Mouse (Mus musculus): ENCODE measurements at regions not wholly inside any gene's neighbourhood (a gene's known extent, or its start where the extent isn't known, plus 50 kb on each side); places are given as distances from the start of the nearest gene placed in this dataset.

GRCm38 (mm10) chr1:119279261-119279660 lies 142.8 kb downstream of the Inhbb start:
- 83% methylated on average over 3 of the region's 3 CpGs for WGBS
- no peaks in the 10 kb centered on the region for H3K4me1 ChIP-seq (ENCODE audit: control insufficient read depth, insufficient read depth, low read length)
- no peaks in the 10 kb centered on the region for H3K36me3 ChIP-seq (ENCODE audit: control insufficient read depth, insufficient read depth, low read length)
- H3K9me3 ChIP-seq (ENCODE audit: control insufficient read depth, low read length) = no peaks in the 10 kb centered on the region
- H3K9ac ChIP-seq (replicated peaks; ENCODE audit: low read depth, low read length) = no peak overlapping the region
- no peaks in the 10 kb centered on the region for H3K27me3 ChIP-seq (ENCODE audit: control insufficient read depth, insufficient read depth, low read length)
- ATAC-seq (ENCODE audit: low read depth) = no peak
- no peak overlapping the region for H3K4me2 ChIP-seq (ENCODE audit: low read depth, low read length)
- no peak overlapping the region for H3K27ac ChIP-seq (ENCODE audit: low read depth, low read length)
- no peak overlapping the region for H3K4me3 ChIP-seq (ENCODE audit: low read depth, low read length)

GRCm38 (mm10) chr1:119278528-119279201 lies 143.4 kb downstream of the Inhbb start:
- WGBS = 86% methylated on average over 8 of the region's 8 CpGs
- no peak for ATAC-seq (ENCODE audit: low read depth)
- H3K4me3 ChIP-seq (ENCODE audit: low read depth, low read length) = no peak overlapping the region

DNA sequence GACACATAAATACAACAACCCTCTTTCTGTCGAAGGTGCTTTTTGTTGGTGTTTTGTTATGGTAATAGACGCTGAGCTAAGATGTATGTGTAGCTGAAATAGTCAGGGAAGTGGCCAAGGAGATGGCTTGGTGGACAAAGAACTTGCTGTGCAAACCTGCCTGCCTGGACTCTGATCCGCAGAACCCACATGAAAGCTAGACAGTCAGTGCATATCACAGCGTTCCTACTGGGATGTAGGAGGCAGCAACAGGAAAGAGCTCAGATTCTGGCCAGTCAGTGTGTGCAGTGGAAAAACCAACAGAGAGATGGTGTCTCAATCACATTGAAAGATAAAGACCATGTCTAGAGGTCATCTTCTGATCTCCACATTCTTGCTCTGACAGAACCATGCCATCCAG lies 144.1 kb downstream of the Inhbb start:
- Histone ChIP-seq H3K4me3 (ENCODE audit: low read depth, low read length) (no peak overlapping the region), H3K4me2 (ENCODE audit: low read depth, low read length) (no peak overlapping the region), H3K27ac (ENCODE audit: low read depth, low read length) (no peak overlapping the region), H3K36me3 (ENCODE audit: control insufficient read depth, insufficient read depth, low read length) (no peaks in the 10 kb centered on the region), H3K27me3 (ENCODE audit: control insufficient read depth, insufficient read depth, low read length) (no peaks in the 10 kb centered on the region), H3K4me1 (ENCODE audit: control insufficient read depth, insufficient read depth, low read length) (no peaks in the 10 kb centered on the region), H3K9ac (replicated peaks; ENCODE audit: low read depth, low read length) (no peak overlapping the region), H3K9me3 (ENCODE audit: control insufficient read depth, low read length) (no peaks in the 10 kb centered on the region)
- no peak for ATAC-seq (ENCODE audit: low read depth)
- WGBS = 69% methylated on average over 4 of the region's 4 CpGs

More at GRCm38 (mm10) chr1:119278528-119279201, 143.4 kb downstream of the Inhbb start:
- H3K9me3 ChIP-seq (ENCODE audit: control insufficient read depth, low read length) = no peaks in the 10 kb centered on the region
- H3K4me2 ChIP-seq (ENCODE audit: low read depth, low read length) = no peak overlapping the region
- no peak overlapping the region for H3K27ac ChIP-seq (ENCODE audit: low read depth, low read length)
- H3K36me3 ChIP-seq (ENCODE audit: control insufficient read depth, insufficient read depth, low read length) = no peaks in the 10 kb centered on the region
- H3K4me1 ChIP-seq (ENCODE audit: control insufficient read depth, insufficient read depth, low read length) = no peaks in the 10 kb centered on the region
- H3K9ac ChIP-seq (replicated peaks; ENCODE audit: low read depth, low read length) = no peak overlapping the region
- H3K27me3 ChIP-seq (ENCODE audit: control insufficient read depth, insufficient read depth, low read length) = no peaks in the 10 kb centered on the region

- Histone ChIP-seq H3K4me2 (ENCODE audit: low read depth, low read length) (no peak overlapping the region), H3K9me3 (ENCODE audit: control insufficient read depth, low read length) (0 out of 2 replicates have a peak, but pooled peaks cover 3% of the 10 kb centered on the region), H3K27ac (ENCODE audit: low read depth, low read length) (no peak overlapping the region), H3K27me3 (ENCODE audit: control insufficient read depth, insufficient read depth, low read length) (no peaks in the 10 kb centered on the region), H3K4me1 (ENCODE audit: control insufficient read depth, insufficient read depth, low read length) (no peaks in the 10 kb centered on the region), H3K9ac (replicated peaks; ENCODE audit: low read depth, low read length) (no peak overlapping the region), H3K36me3 (ENCODE audit: control insufficient read depth, insufficient read depth, low read length) (no peaks in the 10 kb centered on the region), H3K4me3 (ENCODE audit: low read depth, low read length) (no peak overlapping the region)
- 0 out of 2 replicates have a peak, but pooled peaks have one; percentile 38 for ATAC-seq (ENCODE audit: low read depth)
- 89% methylated on average over 5 of the region's 5 CpGs for WGBS
Observed at GRCm38 (mm10) chr1:119266013-119266412, 156.0 kb downstream of the Inhbb start.

- Histone ChIP-seq H3K9ac (replicated peaks; ENCODE audit: low read depth, low read length) (no peak overlapping the region), H3K9me3 (ENCODE audit: control insufficient read depth, low read length) (0 out of 2 replicates have a peak, but pooled peaks cover 3% of the 10 kb centered on the region), H3K36me3 (ENCODE audit: control insufficient read depth, insufficient read depth, low read length) (no peaks in the 10 kb centered on the region), H3K27me3 (ENCODE audit: control insufficient read depth, insufficient read depth, low read length) (no peaks in the 10 kb centered on the region), H3K4me3 (ENCODE audit: low read depth, low read length) (no peak overlapping the region), H3K27ac (ENCODE audit: low read depth, low read length) (no peak overlapping the region), H3K4me2 (ENCODE audit: low read depth, low read length) (no peak overlapping the region), H3K4me1 (ENCODE audit: control insufficient read depth, insufficient read depth, low read length) (no peaks in the 10 kb centered on the region)
- ATAC-seq (ENCODE audit: low read depth) = peak; percentile 49; the same call in 1 of the 2 replicates
- 53% methylated on average over 10 of the region's 10 CpGs for WGBS
Observed at GRCm38 (mm10) chr1:119265192-119265891, 156.7 kb downstream of the Inhbb start.

- Histone ChIP-seq H3K4me1 (ENCODE audit: control insufficient read depth, insufficient read depth, low read length) (no peaks in the 10 kb centered on the region), H3K4me2 (ENCODE audit: low read depth, low read length) (no peak overlapping the region), H3K4me3 (ENCODE audit: low read depth, low read length) (no peak overlapping the region), H3K9ac (replicated peaks; ENCODE audit: low read depth, low read length) (no peak overlapping the region), H3K9me3 (ENCODE audit: control insufficient read depth, low read length) (0 out of 2 replicates have a peak, but pooled peaks cover 3% of the 10 kb centered on the region), H3K36me3 (ENCODE audit: control insufficient read depth, insufficient read depth, low read length) (no peaks in the 10 kb centered on the region), H3K27me3 (ENCODE audit: control insufficient read depth, insufficient read depth, low read length) (no peaks in the 10 kb centered on the region), H3K27ac (ENCODE audit: low read depth, low read length) (no peak overlapping the region)
- no peak for ATAC-seq (ENCODE audit: low read depth)
- 80% methylated on average over 9 of the region's 9 CpGs for WGBS
Observed at GRCm38 (mm10) chr1:119259455-119259854, 162.6 kb downstream of the Inhbb start.

DNA sequence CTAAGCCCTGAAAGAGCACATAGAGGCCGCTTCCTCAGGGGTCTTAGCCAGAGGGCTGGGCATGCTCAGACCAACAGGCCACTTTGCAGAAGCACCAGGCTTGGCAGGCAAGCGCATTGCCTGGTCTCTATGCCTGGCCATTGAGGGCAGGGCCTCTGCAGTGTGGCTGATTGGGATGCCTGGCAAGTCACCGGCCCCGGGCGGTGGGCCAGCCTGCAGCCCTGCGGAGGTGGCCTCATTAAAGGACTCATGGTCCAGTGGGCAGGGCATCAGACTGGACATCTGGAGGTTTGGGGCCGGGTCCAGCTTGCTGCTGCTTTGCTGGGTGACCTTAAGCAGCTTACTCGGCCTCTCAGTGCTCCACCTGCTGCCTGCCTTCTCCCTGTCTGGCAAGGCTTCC lies 165.3 kb downstream of the Inhbb start:
- Histone ChIP-seq H3K27ac (ENCODE audit: low read depth, low read length) (no peak overlapping the region), H3K4me2 (ENCODE audit: low read depth, low read length) (no peak overlapping the region), H3K36me3 (ENCODE audit: control insufficient read depth, insufficient read depth, low read length) (no peaks in the 10 kb centered on the region), H3K4me1 (ENCODE audit: control insufficient read depth, insufficient read depth, low read length) (no peaks in the 10 kb centered on the region), H3K4me3 (ENCODE audit: low read depth, low read length) (no peak overlapping the region), H3K27me3 (ENCODE audit: control insufficient read depth, insufficient read depth, low read length) (no peaks in the 10 kb centered on the region), H3K9ac (replicated peaks; ENCODE audit: low read depth, low read length) (no peak overlapping the region), H3K9me3 (ENCODE audit: control insufficient read depth, low read length) (0 out of 2 replicates have a peak, but pooled peaks cover under 1% of the 10 kb centered on the region)
- peak; percentile 56; the same call in 1 of the 2 replicates for ATAC-seq (ENCODE audit: low read depth)
- WGBS = 71% methylated on average over 8 of the region's 8 CpGs

DNA sequence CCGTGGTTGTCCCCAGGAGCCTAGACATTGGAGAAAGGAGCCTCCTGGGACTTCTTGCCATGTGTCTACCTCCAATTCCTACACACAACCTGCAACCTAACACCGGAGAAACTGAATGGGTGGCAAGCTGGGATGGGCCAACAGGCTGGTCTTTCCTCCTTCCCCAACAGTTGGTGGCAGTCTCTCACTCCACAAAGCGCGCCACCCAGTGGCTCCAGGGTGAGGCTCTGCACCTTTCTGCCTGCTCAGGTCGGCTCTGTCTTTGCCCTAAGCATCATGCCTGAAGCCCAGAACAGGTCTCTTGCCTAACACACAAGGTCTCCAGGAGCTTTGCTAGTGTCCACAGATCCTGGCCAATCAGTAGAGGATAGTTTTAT lies 166.0 kb downstream of the Inhbb start:
- no peak overlapping the region for H3K9ac ChIP-seq (replicated peaks; ENCODE audit: low read depth, low read length)
- 44% methylated on average over 5 of the region's 5 CpGs for WGBS
- peak overlapping the region; percentile 53 for H3K27ac ChIP-seq (ENCODE audit: low read depth, low read length)
- no peak overlapping the region for H3K4me2 ChIP-seq (ENCODE audit: low read depth, low read length)
- ATAC-seq (ENCODE audit: low read depth) = no peak; the same call in 1 of the 2 replicates
- H3K9me3 ChIP-seq (ENCODE audit: control insufficient read depth, low read length) = no peaks in the 10 kb centered on the region
- no peak overlapping the region for H3K4me3 ChIP-seq (ENCODE audit: low read depth, low read length)
- no peaks in the 10 kb centered on the region for H3K27me3 ChIP-seq (ENCODE audit: control insufficient read depth, insufficient read depth, low read length)
- no peaks in the 10 kb centered on the region for H3K36me3 ChIP-seq (ENCODE audit: control insufficient read depth, insufficient read depth, low read length)
- H3K4me1 ChIP-seq (ENCODE audit: control insufficient read depth, insufficient read depth, low read length) = no peaks in the 10 kb centered on the region

GRCm38 (mm10) chr1:119255386-119256096 lies 166.5 kb downstream of the Inhbb start:
- peak; percentile 80 for ATAC-seq (ENCODE audit: low read depth)
- no peak overlapping the region; the same call in 1 of the 2 replicates for H3K4me2 ChIP-seq (ENCODE audit: low read depth, low read length)

More at GRCm38 (mm10) chr1:119255386-119256096, 166.5 kb downstream of the Inhbb start:
- WGBS = 30% methylated on average over 20 of the region's 20 CpGs
- H3K4me1 ChIP-seq (ENCODE audit: control insufficient read depth, insufficient read depth, low read length) = no peaks in the 10 kb centered on the region
- H3K4me3 ChIP-seq (ENCODE audit: low read depth, low read length) = no peak overlapping the region
- no peaks in the 10 kb centered on the region for H3K36me3 ChIP-seq (ENCODE audit: control insufficient read depth, insufficient read depth, low read length)
- H3K9me3 ChIP-seq (ENCODE audit: control insufficient read depth, low read length) = no peaks in the 10 kb centered on the region
- H3K27ac ChIP-seq (ENCODE audit: low read depth, low read length) = peak overlapping the region; percentile 53
- no peak overlapping the region for H3K9ac ChIP-seq (replicated peaks; ENCODE audit: low read depth, low read length)
- H3K27me3 ChIP-seq (ENCODE audit: control insufficient read depth, insufficient read depth, low read length) = no peaks in the 10 kb centered on the region
